Mouse (Mus musculus) G1E (cell line): ENCODE data around the gene 4933406M09Rik. TPM values are rescaled to one million over a fixed set of nuclear protein-coding genes. Genes with fewer than 3 reads are reported as not detected.

Experiments used
- ATAC-seq: 2 replicates; pipeline ENCODE4 v1.8.0; 2016; ENCODE audit warnings: mild to moderate bottlenecking; ENCODE audit not compliant: insufficient number of reproducible peaks, poor library complexity, low FRiP score, severe bottlenecking; ENCODE audit errors: extremely low read depth
- DNase-seq: peaks from one replicate; pipeline ENCODE4 v3.0.0; 2012; ENCODE audit warnings: low spot score
- H3K27me3 ChIP-seq: 2 replicates; pipeline ENCODE4 v1.6.1; 2012; ENCODE audit warnings: mild to moderate bottlenecking, low read length, inconsistent platforms; ENCODE audit not compliant: insufficient read depth
- H3K36me3 ChIP-seq: replicated peaks from 2 replicates; pipeline ENCODE3; 2012; ENCODE audit warnings: mild to moderate bottlenecking, inconsistent platforms
- H3K4me1 ChIP-seq: 2 replicates; pipeline ENCODE4 v1.6.1; 2012; ENCODE audit warnings: low read depth, low read length, inconsistent platforms, mixed read lengths; ENCODE audit not compliant: insufficient read depth
- H3K4me3 ChIP-seq: 2 replicates; pipeline ENCODE4 v1.5.1; 2012; ENCODE audit warnings: low read depth, mild to moderate bottlenecking, inconsistent platforms, low read length, moderate library complexity, mixed read lengths
- H3K9me3 ChIP-seq: replicated peaks from 2 replicates; pipeline ENCODE4 v1.6.1; 2012; ENCODE audit warnings: inconsistent platforms
- CTCF ChIP-seq: IDR thresholded peaks from 2 replicates; pipeline ENCODE4 v1.5.1; 2012; ENCODE audit warnings: low read depth, low read length, inconsistent platforms, mixed read lengths
- GATA1 ChIP-seq: IDR thresholded peaks from 2 replicates; pipeline ENCODE4 v1.6.1; 2012; ENCODE audit warnings: borderline replicate concordance, low read length, inconsistent platforms, mixed read lengths
- GATA2 ChIP-seq: IDR thresholded peaks from 2 replicates; pipeline ENCODE4 v1.6.1; 2012; ENCODE audit warnings: low read depth, low read length, inconsistent platforms, borderline replicate concordance
- POLR2AphosphoS5 ChIP-seq: IDR thresholded peaks from 2 replicates; pipeline ENCODE4 v1.6.1; 2012; ENCODE audit warnings: low read depth, low read length, inconsistent platforms; ENCODE audit not compliant: insufficient replicate concordance
- TAL1 ChIP-seq: conservative IDR thresholded peaks from 2 replicates; pipeline ENCODE4 v1.6.1; 2012; ENCODE audit warnings: low read depth, low read length, inconsistent platforms, mixed read lengths
- polyA plus RNA-seq: library from polyadenylated mRNA; stranded (reverse); fragments of >175 nt; gene quantifications from 2 replicates; pipeline ENCODE4 v1.2.3, GENCODE M21; 2012
- total RNA-seq, 2 experiments: library from RNA; stranded (forward) in 1 of 2; stranded (reverse) in 1 of 2; fragments of 200-1000 nt in 1 of 2; fragments of >200 nt in 1 of 2; fragmentation: Nextera tagmentation in 1 of 2; gene quantifications; 2 replicates each; pipeline ENCODE4 v1.2.3; 2014 to 2017

The 4933406M09Rik gene
- total and polyA plus RNA-seq, 3 experiments, result 0.16 TPM; not detected in 2

GRCm38 (mm10) chr1:134357461-134357860, 28.3 kb upstream of the 4933406M09Rik start:
- TF ChIP-seq TAL1 (no peak), POLR2AphosphoS5 (no peak), GATA2 (no peak), GATA1 (no peak), CTCF (no peak)
- H3K36me3 ChIP-seq, result peaks cover 78% of the 10 kb centered on the region
- ATAC-seq (no peak), DNase-seq (no peak)
- H3K9me3 ChIP-seq, result no peaks in the 10 kb centered on the region
- H3K27me3 ChIP-seq, result no peaks in the 10 kb centered on the region
- peaks cover 33% of the 10 kb centered on the region for H3K4me1 ChIP-seq
- H3K4me3 ChIP-seq, result no peak overlapping the region

GRCm38 (mm10) chr1:134360656-134361055, 25.1 kb upstream of the 4933406M09Rik start:
- H3K27me3 ChIP-seq, result no peaks in the 10 kb centered on the region
- TF ChIP-seq TAL1 (no peak), POLR2AphosphoS5 (no peak), GATA2 (no peak), GATA1 (no peak), CTCF (no peak)
- H3K4me3 ChIP-seq, result peak overlapping the region; percentile 81; the same call in 1 of the 2 replicates
- no peak for DNase-seq
- peaks cover 46% of the 10 kb centered on the region for H3K36me3 ChIP-seq
- H3K4me1 ChIP-seq, result peaks cover 41% of the 10 kb centered on the region
- no peaks in the 10 kb centered on the region for H3K9me3 ChIP-seq
- ATAC-seq, result no peak

- no peaks in the 10 kb centered on the region for H3K9me3 ChIP-seq
- peaks cover 39% of the 10 kb centered on the region for H3K36me3 ChIP-seq
- peaks cover 41% of the 10 kb centered on the region for H3K4me1 ChIP-seq
- no peak for DNase-seq
- H3K27me3 ChIP-seq, result no peaks in the 10 kb centered on the region
- peak overlapping the region; percentile 81 for H3K4me3 ChIP-seq
- TF ChIP-seq GATA2 (no peak), POLR2AphosphoS5 (no peak), CTCF (no peak)
- no peak for ATAC-seq
Measured at GRCm38 (mm10) chr1:134361195-134361856, 24.4 kb upstream of the 4933406M09Rik start.

DNA sequence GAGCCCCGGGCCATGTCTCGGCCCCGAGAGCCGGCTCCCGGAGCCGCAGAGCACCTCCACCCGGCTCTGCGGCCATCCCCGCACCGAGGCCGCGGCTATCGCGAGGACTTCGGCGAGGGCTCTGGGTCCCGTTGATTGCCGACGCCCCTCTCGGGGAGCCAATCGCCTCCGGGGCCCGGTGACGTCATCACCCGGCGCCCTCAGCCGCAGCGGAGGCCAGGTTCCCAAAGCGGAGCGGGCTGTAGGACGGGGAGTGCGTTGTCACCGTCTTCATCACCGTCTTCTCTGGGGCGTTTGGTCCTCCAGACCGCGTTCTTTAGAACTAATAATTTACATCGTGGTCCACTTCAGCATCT, 23.9 kb upstream of the 4933406M09Rik start, which contains the start of gene Tmem183a:
TSS of gene Tmem183a (minus strand) at position 123 of the 356 bp plus-strand sequence.
- H3K4me1 ChIP-seq, result peaks cover 41% of the 10 kb centered on the region
- peak; percentile 87 for ATAC-seq
- H3K9me3 ChIP-seq, result no peaks in the 10 kb centered on the region
- peak; percentile 100 for DNase-seq
- peak within 1 kb of the TSS; percentile 81 for H3K4me3 ChIP-seq
- H3K27me3 ChIP-seq, result no peaks in the 10 kb centered on the region
- peaks cover 36% of the 10 kb centered on the region for H3K36me3 ChIP-seq
- TF ChIP-seq POLR2AphosphoS5, result peak; percentile 73; the same call in 1 of the 2 replicates
- no peak for TF ChIP-seq GATA2

DNA sequence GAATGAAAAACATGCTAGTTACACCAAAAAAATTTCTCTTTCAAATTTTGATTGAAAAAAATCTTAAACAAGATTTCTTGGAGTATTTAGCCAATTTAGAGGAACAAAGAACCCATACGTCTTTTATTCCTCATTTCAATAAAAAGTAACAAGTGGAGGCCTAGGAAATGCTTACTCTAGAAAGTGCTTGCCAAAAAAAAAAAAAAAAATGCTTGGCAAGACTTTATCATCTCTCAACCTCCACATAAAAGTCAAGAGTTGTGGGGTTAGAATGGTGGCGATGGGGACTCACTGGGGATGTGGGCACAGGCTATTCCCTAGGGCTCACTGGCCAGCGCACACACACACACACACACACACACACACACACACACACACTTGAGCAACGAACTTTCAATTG, 22.5 kb upstream of the 4933406M09Rik start:
- H3K27me3 ChIP-seq, result no peaks in the 10 kb centered on the region
- TF ChIP-seq POLR2AphosphoS5 (no peak), GATA1 (no peak), TAL1 (no peak), GATA2 (no peak), CTCF (no peak)
- H3K4me1 ChIP-seq, result peaks cover 36% of the 10 kb centered on the region
- no peak overlapping the region for H3K4me3 ChIP-seq
- no peak for ATAC-seq
- H3K36me3 ChIP-seq, result peaks cover 25% of the 10 kb centered on the region
- DNase-seq, result no peak
- H3K9me3 ChIP-seq, result no peaks in the 10 kb centered on the region

GRCm38 (mm10) chr1:134365491-134365890, 20.2 kb upstream of the 4933406M09Rik start:
- Histone ChIP-seq H3K9me3 (peaks cover 13% of the 10 kb centered on the region), H3K4me3 (no peak overlapping the region), H3K27me3 (no peaks in the 10 kb centered on the region; the same call in 1 of the 2 replicates), H3K36me3 (peaks cover 3% of the 10 kb centered on the region), H3K4me1 (peaks cover 20% of the 10 kb centered on the region)
- TF ChIP-seq POLR2AphosphoS5 (no peak), GATA2 (no peak), GATA1 (no peak), CTCF (no peak), TAL1 (no peak)
- DNase-seq (no peak), ATAC-seq (no peak)
